Mouse (Mus musculus) liver, embryonic 15.5 days (tissue): Measurements from ENCODE around the gene Rps28. TPM values are rescaled to one million over a fixed set of nuclear protein-coding genes. Genes with fewer than 3 reads are reported as not detected.
A peak's percentile ranks its signal among the peaks of the same experiment; 100 is the strongest.

Experiments used
- ATAC-seq: fragments of 200-750 bp; cut with Nextera tagmentation; 2 replicates; pipeline ENCODE4 v1.8.0; 2017; ENCODE audit warnings: moderate number of reproducible peaks, mild to moderate bottlenecking, moderate library complexity; ENCODE audit not compliant: insufficient read depth
- H3K27ac ChIP-seq: fragments of 300-500 bp; sonication (generic); replicated peaks from 2 replicates; pipeline ENCODE4 v1.5.1; 2015; ENCODE audit warnings: mild to moderate bottlenecking, inconsistent platforms
- H3K27me3 ChIP-seq: fragments of 300-500 bp; sonication (generic); 2 replicates; pipeline ENCODE4 v1.6.1; 2015; ENCODE audit warnings: mild to moderate bottlenecking, inconsistent platforms
- H3K36me3 ChIP-seq: fragments of 300-500 bp; sonication (generic); replicated peaks from 2 replicates; pipeline ENCODE4 v1.6.1; 2015; ENCODE audit warnings: moderate library complexity, mild to moderate bottlenecking, inconsistent platforms
- H3K4me1 ChIP-seq: fragments of 300-500 bp; sonication (generic); replicated peaks from 2 replicates; pipeline ENCODE4 v1.6.1; 2015; ENCODE audit warnings: inconsistent platforms
- H3K4me2 ChIP-seq: fragments of 300-500 bp; sonication (generic); 2 replicates; pipeline ENCODE4 v1.6.1; 2015; ENCODE audit warnings: moderate library complexity, mild to moderate bottlenecking, inconsistent platforms
- H3K4me3 ChIP-seq: fragments of 300-500 bp; sonication (generic); replicated peaks from 2 replicates; pipeline ENCODE4 v1.5.1; 2015; ENCODE audit warnings: mild to moderate bottlenecking, inconsistent platforms
- H3K9ac ChIP-seq: fragments of 300-500 bp; sonication (generic); 2 replicates; pipeline ENCODE4 v1.6.1; 2015; ENCODE audit warnings: moderate library complexity, mild to moderate bottlenecking, inconsistent platforms
- H3K9me3 ChIP-seq: fragments of 300-500 bp; sonication (generic); replicated peaks from 2 replicates; pipeline ENCODE4 v1.6.1; 2016; ENCODE audit warnings: inconsistent platforms
- WGBS: fragments of 180-500 bp; shearing (Covaris S2); methylation state at CpG from one replicate; pipeline ENCODE4 v1.1.7; 2015; ENCODE audit warnings: mixed read lengths; ENCODE audit not compliant: insufficient replicate concordance; 5-methylcytosine and 5-hydroxymethylcytosine counted together
- polyA plus RNA-seq: library from polyadenylated mRNA; unstranded; fragments of >200 nt; fragmentation: Nextera tagmentation; extraction: Ambion mirVana; gene quantifications from 2 replicates; pipeline ENCODE4 v1.2.1, GENCODE M21; 2015

Gene Rps28
- polyA plus RNA-seq, 1 experiment from 2014 or later: 444 TPM

DNA sequence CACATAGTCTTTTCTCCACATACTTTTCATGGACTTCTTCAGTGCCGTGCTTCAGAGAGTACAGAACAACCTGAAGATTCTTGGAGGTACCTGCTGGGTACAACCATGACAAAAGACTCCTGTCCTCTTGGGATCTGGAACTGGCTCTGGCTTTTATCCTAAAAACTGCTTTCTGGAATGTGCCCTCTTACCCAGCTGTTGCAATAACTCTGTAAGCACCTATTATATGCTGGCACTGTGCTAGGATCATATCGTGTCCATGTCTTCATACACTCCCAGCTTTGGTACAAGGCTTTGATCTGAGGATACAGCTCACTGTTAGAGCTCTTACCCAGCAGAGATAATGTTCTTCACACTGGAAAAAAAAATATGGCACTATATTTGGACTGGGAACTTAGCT, 39.4 kb downstream of the Rps28 start:
- ATAC-seq: no peak
- no peak overlapping the region for H3K27ac ChIP-seq
- WGBS: 58% methylated on average over 2 of the region's 2 CpGs

GRCm38 (mm10) chr17:33783408-33783807, 41.0 kb downstream of the Rps28 start:
- Histone ChIP-seq H3K4me1 (peaks cover 46% of the 10 kb centered on the region), H3K4me3 (no peak overlapping the region), H3K9ac (no peak overlapping the region), H3K9me3 (no peaks in the 10 kb centered on the region), H3K36me3 (peaks cover 4% of the 10 kb centered on the region; the same call in 1 of the 2 replicates), H3K27ac (no peak overlapping the region), H3K27me3 (peaks cover 12% of the 10 kb centered on the region), H3K4me2 (no peak overlapping the region)
- no peak for ATAC-seq

More for the DNA sequence above, 39.4 kb downstream of the Rps28 start:
- Histone ChIP-seq H3K4me1 (peaks cover 33% of the 10 kb centered on the region), H3K36me3 (no peaks in the 10 kb centered on the region), H3K9ac (no peak overlapping the region), H3K9me3 (no peaks in the 10 kb centered on the region), H3K27me3 (peaks cover 12% of the 10 kb centered on the region), H3K4me3 (no peak overlapping the region), H3K4me2 (no peak overlapping the region)

GRCm38 (mm10) chr17:33782067-33782466, 42.3 kb downstream of the Rps28 start:
- Histone ChIP-seq H3K4me1 (peaks cover 52% of the 10 kb centered on the region), H3K27me3 (peaks cover 12% of the 10 kb centered on the region), H3K4me2 (peak overlapping the region; percentile 91), H3K27ac (0 out of 2 replicates have a peak overlapping the region, but pooled peaks have one; percentile 77), H3K9ac (0 out of 2 replicates have a peak overlapping the region, but pooled peaks have one; percentile 58), H3K4me3 (peak overlapping the region; percentile 63), H3K9me3 (no peaks in the 10 kb centered on the region), H3K36me3 (peaks cover 16% of the 10 kb centered on the region)
- 41% methylated on average over 4 of the region's 4 CpGs for WGBS
- ATAC-seq: no peak

DNA sequence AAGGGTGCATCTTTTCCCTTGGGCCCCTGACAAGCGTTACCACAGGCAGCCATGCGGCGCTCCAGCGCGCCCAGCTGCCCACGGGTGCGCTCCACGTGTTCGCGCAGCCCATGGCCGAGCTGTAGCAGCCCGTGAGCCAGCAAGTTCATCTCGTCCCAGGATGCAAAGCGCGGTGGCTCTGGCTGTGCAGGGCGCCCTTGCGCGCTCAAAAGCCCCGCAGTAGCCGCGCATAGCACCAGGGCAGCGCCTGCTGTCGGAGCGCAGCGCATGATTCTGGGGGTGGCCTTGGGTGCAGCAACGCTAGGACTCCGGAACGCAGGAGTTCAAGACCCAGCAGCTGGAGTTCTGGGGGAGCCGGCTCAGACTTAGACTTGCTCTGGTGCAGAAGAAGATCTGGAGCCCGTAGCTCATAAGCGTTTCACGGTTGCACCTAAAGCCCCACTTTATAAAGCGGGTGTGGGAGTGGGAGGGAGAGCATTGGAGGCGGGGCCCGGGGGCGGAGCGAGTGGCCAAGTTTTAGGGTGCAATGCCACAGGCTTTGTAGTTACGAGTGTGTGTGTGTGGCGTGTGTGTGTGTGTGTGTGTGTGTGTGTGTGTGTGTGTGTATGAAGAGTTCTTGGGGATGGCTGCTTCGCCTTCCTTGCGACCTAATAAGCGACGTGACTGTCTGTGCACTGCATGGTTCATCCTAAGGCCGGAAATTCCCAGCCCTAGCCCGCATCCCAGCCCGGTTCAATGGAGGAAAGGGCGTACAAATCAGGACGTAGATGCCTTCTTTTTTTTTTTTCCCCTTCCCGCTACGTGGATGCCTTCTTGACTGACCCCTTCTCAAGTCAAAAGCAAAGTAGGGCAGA, 43.0 kb downstream of the Rps28 start, which contains the start of gene Angptl4:
Angptl4 (minus strand) TSS at position 707 of the 854 bp plus-strand sequence.
- peak within 1 kb of the TSS; percentile 91 for H3K4me2 ChIP-seq
- H3K9ac ChIP-seq: peak within 1 kb of the TSS; percentile 58
- H3K4me1 ChIP-seq: peaks cover 52% of the 10 kb centered on the region
- H3K9me3 ChIP-seq: no peaks in the 10 kb centered on the region
- H3K4me3 ChIP-seq: peak within 1 kb of the TSS; percentile 63
- peaks cover 12% of the 10 kb centered on the region for H3K27me3 ChIP-seq
- H3K27ac ChIP-seq: peak within 1 kb of the TSS; percentile 77
- ATAC-seq: peak; percentile 77
- peaks cover 21% of the 10 kb centered on the region for H3K36me3 ChIP-seq
- under 1% methylated on average over 50 of the region's 50 CpGs for WGBS

DNA sequence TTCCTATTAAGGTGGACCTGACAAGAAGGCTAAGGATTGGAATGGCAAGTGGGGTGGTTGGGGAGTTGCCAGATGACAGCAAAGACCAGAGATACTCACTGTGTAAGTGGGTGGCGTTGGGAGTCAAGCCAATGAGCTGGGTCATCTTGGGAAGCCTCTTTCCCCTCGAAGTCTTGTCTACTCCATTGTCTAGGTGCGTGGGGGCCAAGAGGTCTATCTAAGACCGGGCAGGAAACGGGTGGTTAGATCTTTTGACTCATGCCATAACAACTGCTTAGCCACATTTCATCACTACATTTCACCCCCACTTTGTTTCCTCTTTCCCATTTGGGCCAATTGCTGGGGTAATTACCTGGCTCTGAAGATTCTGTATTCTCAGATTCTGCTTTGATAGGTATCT, 43.9 kb downstream of the Rps28 start:
- H3K27ac ChIP-seq: peak overlapping the region; percentile 77
- ATAC-seq: no peak
- H3K4me3 ChIP-seq: peak overlapping the region; percentile 63
- H3K9ac ChIP-seq: peak overlapping the region; percentile 58
- peak overlapping the region; percentile 91 for H3K4me2 ChIP-seq
- H3K36me3 ChIP-seq: peaks cover 21% of the 10 kb centered on the region
- H3K4me1 ChIP-seq: peaks cover 52% of the 10 kb centered on the region
- peaks cover 12% of the 10 kb centered on the region for H3K27me3 ChIP-seq
- 31% methylated on average over 5 of the region's 5 CpGs for WGBS
- H3K9me3 ChIP-seq: no peaks in the 10 kb centered on the region

DNA sequence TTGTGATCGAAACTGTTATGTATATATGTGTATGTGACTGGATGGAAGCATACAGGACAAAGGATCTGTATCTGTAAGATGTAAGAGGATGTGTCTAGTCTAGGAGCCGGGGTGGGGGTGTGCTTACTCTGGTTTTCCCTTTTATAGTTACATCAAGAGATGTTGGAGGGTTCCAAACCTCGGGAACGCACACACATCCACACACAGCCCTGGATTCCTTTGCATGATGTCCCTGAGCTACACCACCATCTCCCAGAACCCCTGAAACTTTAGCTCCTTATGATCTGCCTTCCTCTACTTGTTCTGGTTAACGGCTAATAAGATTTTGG, 44.4 kb downstream of the Rps28 start:
- Histone ChIP-seq H3K4me2 (peak overlapping the region; percentile 91), H3K9me3 (no peaks in the 10 kb centered on the region), H3K4me3 (peak overlapping the region; percentile 63), H3K27me3 (peaks cover 12% of the 10 kb centered on the region), H3K9ac (no peak overlapping the region), H3K36me3 (peaks cover 26% of the 10 kb centered on the region), H3K4me1 (peaks cover 52% of the 10 kb centered on the region), H3K27ac (peak overlapping the region; percentile 77)
- no peak for ATAC-seq
- 62% methylated on average over 5 of the region's 5 CpGs for WGBS

GRCm38 (mm10) chr17:33779271-33779966, 44.9 kb downstream of the Rps28 start:
- peak; percentile 62 for ATAC-seq
- Histone ChIP-seq H3K36me3 (peaks cover 28% of the 10 kb centered on the region), H3K9me3 (no peaks in the 10 kb centered on the region), H3K9ac (no peak overlapping the region), H3K27ac (peak overlapping the region; percentile 77), H3K4me2 (peak overlapping the region; percentile 91), H3K4me1 (peaks cover 52% of the 10 kb centered on the region), H3K27me3 (peaks cover 12% of the 10 kb centered on the region), H3K4me3 (peak overlapping the region; percentile 63)
- WGBS: 47% methylated on average over 9 of the region's 9 CpGs

DNA sequence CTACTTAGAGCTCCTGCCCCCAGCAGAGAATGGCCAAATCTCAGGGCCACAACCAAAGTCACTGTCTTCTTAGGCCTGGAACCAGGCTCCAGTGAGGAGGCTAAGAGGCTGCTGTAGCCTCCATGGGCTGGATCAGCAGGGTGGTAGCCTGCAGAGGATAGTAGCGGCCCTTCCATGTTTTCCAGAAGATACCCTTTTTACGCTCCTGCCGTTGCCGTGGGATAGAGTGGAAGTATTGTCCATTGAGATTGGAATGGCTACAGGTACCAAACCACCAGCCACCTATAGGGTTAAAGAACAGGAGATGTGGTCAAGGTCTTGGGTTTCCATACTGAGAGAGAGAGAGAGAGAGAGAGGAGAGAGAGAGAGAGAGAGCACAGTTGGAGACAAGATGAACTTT, 49.1 kb downstream of the Rps28 start:
- Histone ChIP-seq H3K27ac (peak overlapping the region; percentile 49), H3K9me3 (no peaks in the 10 kb centered on the region), H3K27me3 (no peaks in the 10 kb centered on the region), H3K4me3 (no peak overlapping the region), H3K9ac (no peak overlapping the region), H3K4me2 (no peak overlapping the region), H3K4me1 (peaks cover 25% of the 10 kb centered on the region), H3K36me3 (peaks cover 28% of the 10 kb centered on the region)
- 88% methylated on average over 4 of the region's 4 CpGs for WGBS
- ATAC-seq: no peak

DNA sequence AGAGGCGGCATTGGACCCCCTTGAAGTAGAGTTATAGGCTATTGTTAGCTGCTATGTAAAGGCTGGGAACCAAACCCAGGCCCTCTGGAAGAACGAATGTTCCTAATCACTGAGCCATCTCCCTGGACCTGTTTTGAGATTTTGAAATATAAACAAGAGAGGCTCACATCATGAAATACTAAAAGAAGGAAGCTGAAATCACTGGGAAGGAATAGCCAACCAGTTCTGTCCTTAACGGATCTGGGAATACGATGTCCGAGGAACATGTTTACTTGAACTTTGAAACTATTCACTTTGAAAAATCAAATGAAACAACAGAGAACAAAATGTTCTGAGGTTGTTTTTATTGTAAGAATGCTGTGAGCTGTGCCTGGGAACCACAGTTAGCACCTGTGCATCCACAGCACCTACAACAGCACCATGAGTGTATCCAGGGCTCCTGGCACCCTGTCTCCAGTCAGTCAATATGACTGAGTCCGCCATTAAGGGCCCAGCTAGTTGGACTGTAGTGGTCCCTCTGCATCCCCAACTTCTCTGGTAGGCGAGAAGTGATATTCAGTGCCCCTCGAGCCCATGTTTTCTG, 49.7 kb downstream of the Rps28 start:
- H3K9ac ChIP-seq: no peak overlapping the region
- 0 out of 2 replicates have a peak, but pooled peaks cover 1% of the 10 kb centered on the region for H3K27me3 ChIP-seq
- no peak overlapping the region for H3K4me3 ChIP-seq
- peak overlapping the region; percentile 49 for H3K27ac ChIP-seq
- peaks cover 28% of the 10 kb centered on the region for H3K36me3 ChIP-seq
- H3K9me3 ChIP-seq: no peaks in the 10 kb centered on the region
- no peak for ATAC-seq
- no peak overlapping the region for H3K4me2 ChIP-seq
- 74% methylated on average over 8 of the region's 8 CpGs for WGBS
- peaks cover 19% of the 10 kb centered on the region for H3K4me1 ChIP-seq

DNA sequence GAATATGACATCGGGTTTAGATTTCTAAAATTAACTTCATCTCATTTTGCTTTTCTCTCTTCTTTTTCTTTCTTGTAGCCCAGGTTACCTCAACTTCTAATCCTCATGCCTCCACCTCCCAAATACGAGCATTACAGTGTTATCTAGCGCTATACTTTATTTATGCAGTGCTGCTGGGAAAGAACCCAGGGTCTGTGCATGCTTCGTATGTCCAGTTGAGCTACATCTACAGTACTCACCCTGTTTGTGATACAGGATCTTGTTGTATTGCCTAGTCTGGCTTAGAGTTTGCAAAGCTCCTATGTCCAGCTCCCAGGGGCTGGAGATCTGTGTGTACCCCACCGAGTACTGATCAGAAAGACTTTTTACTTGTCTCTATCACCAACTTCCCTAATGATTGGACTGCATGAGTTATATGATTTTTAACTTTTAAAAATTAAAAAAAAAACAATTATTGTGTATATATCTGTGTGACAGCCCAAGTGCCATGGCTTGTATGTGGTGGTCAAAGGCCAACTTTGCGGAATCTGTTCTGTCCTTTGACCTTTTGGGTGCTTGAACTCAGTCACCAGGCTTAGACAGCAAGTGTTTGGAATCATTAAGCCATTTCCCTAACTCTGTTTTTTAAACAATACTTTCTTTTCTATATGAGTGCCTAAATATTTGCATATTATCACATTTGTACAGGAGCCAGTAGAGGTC, 50.3 kb downstream of the Rps28 start:
- H3K4me2 ChIP-seq: no peak overlapping the region
- H3K4me3 ChIP-seq: no peak overlapping the region
- H3K36me3 ChIP-seq: peaks cover 28% of the 10 kb centered on the region
- peaks cover 12% of the 10 kb centered on the region for H3K4me1 ChIP-seq
- WGBS: 77% methylated on average over 6 of the region's 6 CpGs
- H3K9ac ChIP-seq: no peak overlapping the region
- H3K27me3 ChIP-seq: 0 out of 2 replicates have a peak, but pooled peaks cover 3% of the 10 kb centered on the region
- H3K27ac ChIP-seq: no peak overlapping the region
- ATAC-seq: no peak
- H3K9me3 ChIP-seq: no peaks in the 10 kb centered on the region
